Mouse (Mus musculus): ENCODE results near the gene Pdxp.
A peak's percentile ranks its signal among the peaks of the same experiment; 100 is the strongest.

The Pdxp gene

DNA sequence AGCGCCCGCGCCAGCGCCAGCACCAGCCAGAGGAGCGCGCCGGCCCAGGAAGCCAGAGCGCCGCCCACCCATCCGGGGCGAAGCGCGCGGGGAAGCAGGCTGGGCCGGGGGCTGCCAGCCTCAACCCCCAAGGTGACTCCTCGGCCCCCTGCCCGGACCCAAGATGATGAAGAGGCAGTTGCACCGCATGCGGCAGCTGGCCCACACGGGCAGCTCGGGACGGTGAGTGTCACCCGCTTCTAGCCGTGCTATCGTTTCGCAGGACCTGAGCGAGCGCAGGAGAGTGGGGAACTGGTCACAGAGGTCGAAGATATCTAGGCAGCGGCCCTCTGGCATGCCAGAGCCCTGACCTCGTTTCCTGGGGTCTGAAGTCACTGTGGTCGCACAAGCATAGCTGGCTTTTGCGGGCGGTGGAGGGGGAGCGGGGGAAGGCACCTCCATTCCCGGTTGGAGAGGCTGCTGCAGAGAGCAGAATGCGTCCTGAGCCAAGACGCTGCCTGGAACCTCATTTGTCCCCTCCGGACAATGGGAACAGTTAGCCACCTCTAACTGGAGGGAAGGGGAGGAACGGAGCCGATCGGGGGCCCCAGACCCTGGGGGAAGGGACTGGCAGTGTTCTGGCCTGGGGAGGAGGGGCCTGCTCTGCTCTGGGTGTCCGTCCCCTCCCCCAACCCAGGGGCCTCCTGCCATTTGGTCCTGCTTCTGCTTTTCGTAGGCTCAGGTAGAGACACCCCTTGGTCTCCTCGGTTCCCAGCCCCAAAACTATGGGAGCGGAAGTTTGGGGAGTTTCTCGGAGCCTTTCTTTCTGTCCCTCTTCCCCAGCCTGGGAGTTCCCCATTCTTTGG, 13.8 kb upstream of the Pdxp start, which contains the start of gene Sh3bp1:
Sh3bp1 (plus strand) TSS at position 29 of the 845 bp plus-strand sequence.
- peak; percentile 98 for DNase-seq

DNA sequence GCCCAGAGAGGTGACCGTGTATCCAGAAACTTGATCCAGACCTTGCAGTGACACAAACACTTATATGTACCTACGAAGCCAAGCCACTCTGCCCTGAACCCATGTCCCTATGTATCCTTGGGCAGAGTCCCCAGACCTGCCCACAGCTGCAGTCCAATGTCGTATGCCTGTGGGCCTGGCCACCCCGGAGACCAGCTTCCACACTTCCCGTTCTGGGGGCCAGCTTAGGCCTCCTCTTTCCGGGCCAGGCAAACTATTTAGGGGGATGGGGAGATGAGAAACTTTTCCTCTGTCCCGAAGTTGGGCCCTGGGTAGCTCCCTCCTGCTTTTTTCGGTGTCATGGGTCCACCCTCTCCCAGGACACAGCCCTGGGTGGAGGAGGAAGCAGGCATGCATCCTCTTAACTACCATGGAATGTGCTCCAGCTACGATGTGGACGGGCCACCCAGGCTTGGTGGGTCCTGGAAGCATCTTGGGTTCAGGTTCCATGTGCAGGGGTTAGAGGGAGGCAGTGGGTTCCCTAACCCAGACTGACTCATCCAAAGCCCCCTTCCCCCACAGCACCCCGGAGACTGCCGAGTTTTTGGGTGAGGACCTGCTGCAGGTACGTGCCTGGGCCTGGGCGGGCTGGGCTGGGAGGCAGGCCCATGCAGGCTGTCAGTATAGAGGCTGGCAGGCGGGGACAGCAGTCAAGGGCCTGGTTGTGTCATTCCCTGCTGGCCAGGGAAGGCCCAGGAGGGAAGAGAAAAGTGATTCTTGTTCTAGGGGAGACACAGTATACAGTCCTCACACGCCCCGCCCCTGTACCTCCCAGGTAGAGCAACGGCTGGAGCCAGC, 12.9 kb upstream of the Pdxp start:
- DNase-seq = peak; percentile 96

DNA sequence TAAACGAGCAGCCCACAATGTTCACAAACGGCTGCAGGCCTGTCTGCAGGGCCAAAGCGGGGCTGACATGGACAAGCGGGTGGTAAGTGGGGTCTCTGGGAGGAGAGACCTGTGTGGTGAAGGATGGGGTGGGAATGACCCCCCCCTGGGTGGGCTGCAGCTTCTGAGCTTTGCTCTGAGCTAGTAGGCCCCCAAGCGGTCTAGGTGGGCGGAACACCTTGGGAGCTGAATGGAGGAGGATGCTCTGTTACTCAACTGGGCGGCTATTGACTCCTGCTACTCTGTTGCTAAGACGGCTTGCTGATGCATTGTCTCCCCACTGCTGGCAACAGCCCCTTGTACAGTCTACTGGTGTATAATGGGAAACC, 12.3 kb upstream of the Pdxp start:
- no peak for DNase-seq

DNA sequence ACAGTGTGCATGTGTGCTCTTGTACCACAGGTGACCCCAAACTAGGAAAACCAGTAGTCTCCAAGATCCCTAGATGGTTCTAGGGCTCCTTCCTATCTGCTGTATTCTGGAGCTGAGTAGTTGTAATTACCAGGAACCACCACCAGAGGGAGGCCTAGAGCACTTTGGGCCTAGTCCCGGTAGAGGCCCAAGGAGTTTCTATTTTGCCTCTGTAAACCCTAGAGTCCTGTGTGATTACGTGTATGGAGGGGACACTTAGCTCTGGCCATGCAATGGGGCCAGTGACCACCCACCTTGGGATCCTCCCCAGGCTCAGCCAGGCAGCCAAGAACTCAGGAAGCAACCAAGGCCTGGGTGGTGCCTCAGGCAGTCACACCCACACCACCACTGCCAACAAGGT, 10.5 kb upstream of the Pdxp start:
- peak; percentile 96 for DNase-seq

DNA sequence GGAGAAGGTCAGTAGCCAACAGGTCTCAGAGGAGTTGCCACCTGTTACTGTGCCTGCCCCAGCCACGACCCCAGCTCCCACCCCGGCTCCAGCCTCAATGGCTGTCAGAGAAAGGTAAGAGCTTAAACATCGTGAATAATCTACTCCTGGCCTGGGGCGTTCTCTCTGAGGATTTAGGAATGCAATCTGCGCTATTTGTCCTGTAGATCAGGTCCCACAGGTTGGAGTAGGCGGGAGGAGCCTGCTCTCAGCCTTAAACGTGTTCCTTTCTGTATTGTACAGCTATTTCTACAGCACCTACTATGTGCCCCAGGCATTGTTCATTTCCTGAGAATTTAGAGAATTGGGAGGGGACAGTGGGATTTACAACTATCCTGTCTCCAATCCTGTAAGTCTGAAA, 5.3 kb upstream of the Pdxp start:
- no peak for DNase-seq

DNA sequence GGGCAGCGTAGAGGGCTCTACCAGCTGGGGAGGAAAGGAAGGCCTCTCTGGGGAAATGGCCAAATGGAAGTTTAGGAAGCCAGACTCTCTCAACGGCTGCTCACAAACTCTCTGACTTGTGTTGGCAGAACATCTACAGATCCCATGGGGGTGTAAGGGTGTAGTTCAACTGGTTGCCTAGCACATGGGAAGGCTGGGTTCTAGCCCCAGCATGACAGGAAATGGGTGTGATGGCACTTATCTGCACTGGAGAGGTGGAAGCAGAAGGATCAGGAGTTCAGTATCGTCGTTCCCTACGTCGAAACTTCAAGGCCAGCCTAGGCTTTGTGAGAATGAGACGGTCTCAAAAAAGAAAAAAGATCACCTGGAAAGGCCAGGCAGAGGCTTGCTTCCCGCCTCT, 4.7 kb upstream of the Pdxp start:
- no peak for DNase-seq

DNA sequence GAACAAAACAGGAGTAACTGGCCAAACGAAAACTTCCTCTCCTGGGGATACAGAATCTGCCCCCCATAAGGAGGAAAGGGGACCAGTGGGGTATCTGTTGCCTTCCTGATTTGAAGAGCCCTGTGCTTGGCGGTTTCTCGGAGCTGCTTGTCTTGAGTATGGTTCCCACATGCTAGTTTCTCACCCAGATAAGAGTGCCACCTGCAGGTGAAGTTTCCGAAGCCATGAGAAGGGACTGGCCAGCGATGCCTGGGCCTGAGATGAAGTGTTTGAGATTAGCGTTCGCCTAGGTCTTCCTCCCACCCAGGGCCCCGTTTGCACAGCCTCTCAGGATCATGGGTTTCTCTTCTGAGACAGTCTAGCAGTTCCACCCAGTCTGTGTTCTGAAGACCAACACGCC, 1.7 kb upstream of the Pdxp start:
- no peak for DNase-seq

DNA sequence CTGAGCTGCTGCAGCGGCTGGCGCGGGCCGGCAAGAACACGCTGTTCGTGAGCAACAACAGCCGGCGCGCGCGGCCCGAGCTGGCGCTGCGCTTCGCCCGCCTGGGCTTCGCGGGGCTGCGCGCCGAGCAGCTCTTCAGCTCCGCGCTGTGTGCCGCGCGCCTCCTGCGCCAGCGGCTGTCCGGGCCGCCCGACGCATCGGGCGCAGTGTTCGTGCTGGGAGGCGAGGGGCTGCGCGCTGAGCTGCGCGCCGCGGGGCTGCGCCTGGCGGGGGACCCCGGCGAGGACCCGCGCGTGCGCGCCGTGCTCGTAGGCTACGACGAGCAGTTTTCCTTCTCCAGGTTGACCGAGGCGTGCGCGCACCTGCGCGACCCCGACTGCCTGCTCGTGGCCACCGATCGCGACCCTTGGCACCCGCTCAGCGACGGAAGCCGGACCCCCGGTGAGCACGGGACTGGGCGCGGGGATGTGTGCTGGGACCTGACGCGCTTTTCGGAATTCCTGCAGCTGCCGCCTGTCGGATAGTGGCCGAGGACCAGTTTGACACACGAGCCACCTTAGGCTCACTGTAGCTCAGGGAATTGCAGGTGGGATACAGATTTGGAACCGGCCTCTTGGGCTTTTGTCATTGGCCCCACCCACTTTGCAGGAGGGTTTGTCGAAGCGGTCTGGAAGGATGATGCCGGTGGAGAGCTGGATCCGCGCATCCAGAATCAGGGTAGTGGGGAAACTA, 538 bp downstream of the Pdxp start:
- peak; percentile 94 for DNase-seq

DNA sequence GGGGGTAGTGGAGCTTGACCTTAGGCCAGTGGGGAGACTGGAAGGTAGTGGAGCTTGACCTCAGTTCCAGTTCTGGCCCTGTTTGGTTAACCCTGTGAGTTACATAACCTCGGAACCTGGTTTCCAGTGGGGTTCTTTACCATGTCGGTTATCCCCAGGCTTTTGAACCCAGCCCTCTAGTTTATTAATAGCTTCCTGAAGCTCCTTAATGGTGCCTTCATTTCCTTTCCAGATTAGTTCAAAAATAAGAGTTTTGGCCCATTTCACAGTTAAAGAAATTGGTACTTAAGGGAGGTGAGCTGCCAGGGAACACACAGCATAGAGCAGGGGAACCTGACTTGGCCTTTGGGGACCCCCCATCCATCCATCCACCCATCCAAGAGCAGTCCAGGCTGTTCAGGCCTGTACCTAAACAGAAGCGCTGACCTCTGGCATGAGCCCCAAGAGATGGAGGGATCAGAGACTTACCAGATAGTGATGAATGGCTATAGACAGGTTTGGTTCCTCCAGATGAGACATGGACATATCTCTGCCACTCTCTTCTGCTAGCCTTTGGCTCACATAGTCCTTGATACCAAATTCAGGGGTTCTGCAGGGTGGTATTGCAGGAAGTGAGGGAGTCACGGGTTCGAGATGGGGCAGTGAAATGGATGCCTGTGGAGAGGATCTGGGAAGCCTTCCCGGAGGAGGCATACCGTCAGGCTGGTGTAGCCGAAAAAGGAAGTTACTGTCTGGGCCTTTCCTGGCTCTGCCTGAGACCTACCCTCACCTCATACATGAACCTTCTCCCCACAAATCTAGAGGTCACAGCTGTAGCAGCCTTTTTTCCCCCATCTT, 1.3 kb downstream of the Pdxp start:
- no peak for DNase-seq

DNA sequence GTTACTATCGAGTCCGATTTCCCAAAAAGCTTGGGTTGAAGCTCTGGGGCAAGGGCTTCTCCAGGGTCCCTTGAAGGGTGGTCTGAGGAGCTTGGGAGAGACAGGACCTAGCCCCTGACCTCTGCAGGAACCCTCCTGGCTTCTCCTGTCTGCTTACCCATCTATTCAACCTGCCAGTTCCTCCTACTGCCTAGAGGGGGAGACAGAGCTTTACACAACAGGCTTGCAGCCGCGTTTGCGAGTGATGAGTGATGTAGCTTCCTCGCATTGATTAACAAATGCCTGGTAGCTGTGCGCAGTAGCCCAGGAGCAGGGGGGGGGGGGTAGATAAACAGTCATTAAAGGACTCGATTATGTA, 1.9 kb downstream of the Pdxp start:
- DNase-seq = peak; percentile 98

DNA sequence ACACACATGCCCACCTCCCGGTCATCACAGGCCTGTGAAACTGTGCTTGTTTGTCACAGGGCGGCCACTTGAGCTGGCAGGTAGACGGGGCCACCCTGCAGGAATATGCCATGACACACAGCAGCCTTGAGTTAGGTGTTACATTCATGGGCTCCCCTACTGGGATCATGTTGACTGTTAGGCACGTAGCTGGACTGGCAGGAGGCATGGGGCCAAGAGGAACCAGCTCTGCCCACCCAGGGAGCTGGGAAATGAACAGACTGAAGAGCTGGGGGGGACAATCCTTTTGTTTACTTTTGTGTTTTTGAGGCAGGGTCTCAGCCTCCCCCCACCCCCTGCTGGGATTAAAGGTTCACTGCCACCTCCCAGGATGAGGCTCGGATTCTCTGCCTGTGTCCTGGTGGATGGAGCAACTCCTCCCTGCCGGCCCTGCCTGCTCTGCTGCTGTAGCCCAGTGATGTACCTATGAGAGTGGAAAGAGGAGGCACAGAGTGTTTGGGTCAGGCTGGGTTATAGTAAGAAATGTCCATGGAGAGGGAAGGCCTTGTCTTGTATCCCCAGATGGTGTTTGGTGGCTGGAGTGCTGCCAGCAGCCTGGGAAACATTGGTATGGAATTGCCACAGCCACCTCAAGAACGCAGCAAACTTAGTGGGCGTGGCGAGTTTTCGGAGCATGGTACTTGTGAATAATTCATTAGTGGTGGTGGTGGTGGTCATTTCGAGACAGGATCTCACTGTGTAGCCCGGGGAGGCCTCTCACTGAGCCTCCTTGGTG, 2.5 kb downstream of the Pdxp start:
- DNase-seq = peak; percentile 92

DNA sequence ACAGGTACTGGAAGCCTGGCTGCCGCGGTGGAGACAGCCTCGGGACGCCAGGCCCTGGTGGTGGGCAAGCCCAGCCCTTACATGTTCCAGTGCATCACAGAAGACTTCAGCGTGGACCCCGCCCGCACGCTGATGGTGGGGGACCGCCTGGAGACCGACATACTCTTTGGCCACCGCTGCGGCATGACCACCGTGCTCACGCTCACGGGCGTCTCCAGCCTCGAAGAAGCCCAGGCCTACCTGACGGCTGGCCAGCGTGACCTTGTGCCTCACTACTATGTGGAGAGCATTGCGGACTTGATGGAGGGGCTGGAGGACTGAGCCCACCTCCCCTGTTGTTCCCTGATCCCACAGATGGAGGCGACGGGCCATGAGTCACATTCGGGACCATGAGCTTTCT, 4.4 kb downstream of the Pdxp start:
- peak; percentile 92 for DNase-seq

DNA sequence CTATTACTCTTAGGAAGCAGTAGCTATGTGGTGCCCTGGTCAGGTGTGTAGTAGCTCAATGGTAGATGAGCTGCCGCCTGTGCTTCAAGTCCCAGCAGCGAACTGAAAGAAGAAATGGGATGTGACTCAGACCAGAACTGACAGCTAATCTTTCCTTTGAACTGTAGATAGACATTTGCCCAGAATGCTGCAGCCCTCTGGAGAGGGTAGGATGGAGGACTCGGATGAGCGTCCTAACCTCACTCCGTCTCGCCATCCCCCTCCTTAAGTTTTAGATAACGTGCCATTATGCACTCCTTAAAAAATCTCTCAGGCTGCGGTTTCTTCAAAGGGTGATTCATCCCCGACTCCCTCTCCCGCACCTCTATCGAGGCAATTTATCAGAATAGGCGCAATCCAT, 6.2 kb downstream of the Pdxp start:
- no peak for DNase-seq

DNA sequence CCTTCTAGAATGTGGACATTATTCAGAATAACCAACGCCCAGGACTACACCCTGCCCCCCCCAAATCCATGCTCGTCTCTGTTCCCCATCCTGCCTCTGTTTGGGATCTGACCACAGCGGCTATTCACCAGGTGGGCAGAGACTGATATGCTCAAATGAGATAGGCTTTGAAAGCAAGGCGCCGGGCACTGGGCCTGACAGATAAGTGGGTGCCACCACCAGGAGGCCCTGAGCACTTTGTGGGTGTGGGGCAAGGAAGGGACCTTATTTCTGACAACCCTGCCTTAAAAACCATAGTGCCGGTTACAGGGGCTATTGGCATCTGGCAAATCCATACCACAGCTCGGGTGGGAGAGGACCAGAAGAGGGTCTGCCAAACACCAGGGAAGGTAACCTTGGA, 9.0 kb downstream of the Pdxp start:
- DNase-seq = no peak

DNA sequence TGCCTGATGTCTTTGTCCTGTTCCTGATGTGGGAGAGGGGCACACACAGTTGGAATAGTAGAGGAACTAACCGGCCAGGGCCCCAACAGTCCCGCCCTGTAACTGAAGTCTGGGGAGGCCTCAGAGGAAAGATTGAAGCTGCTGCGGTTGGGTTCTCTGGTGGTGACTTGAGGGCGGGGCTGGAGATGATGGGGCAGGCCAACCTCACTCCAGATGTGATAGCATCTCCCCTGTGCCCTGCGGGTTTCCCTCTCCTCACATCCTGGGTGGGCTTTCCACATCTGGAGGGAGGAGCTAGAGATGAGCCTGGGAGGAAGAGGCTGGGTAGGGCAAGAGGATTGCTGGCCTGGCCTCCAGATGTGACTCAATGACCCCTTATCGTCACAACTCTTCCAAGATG, 9.9 kb downstream of the Pdxp start:
- peak; percentile 94 for DNase-seq

DNA sequence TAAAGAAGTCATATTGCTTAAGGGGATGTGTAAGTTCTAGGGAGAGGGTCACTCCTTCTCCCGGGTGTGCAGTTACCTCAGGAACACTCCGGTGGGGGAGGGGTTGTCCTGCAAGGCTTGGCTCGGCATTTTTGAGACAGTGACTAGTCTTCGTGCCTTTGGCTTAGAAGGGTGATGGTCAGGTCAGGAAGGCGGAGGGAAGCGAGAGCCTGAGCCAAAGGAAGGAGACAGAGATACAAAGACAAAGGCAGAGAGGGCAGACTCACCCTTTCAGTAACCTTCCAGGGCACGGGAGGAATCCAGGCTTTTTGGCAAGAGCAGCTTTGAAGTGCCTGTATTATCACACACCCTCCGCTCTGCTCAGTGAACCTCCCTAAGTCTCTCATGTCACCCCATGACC, 11.4 kb downstream of the Pdxp start:
- DNase-seq = peak; percentile 89

DNA sequence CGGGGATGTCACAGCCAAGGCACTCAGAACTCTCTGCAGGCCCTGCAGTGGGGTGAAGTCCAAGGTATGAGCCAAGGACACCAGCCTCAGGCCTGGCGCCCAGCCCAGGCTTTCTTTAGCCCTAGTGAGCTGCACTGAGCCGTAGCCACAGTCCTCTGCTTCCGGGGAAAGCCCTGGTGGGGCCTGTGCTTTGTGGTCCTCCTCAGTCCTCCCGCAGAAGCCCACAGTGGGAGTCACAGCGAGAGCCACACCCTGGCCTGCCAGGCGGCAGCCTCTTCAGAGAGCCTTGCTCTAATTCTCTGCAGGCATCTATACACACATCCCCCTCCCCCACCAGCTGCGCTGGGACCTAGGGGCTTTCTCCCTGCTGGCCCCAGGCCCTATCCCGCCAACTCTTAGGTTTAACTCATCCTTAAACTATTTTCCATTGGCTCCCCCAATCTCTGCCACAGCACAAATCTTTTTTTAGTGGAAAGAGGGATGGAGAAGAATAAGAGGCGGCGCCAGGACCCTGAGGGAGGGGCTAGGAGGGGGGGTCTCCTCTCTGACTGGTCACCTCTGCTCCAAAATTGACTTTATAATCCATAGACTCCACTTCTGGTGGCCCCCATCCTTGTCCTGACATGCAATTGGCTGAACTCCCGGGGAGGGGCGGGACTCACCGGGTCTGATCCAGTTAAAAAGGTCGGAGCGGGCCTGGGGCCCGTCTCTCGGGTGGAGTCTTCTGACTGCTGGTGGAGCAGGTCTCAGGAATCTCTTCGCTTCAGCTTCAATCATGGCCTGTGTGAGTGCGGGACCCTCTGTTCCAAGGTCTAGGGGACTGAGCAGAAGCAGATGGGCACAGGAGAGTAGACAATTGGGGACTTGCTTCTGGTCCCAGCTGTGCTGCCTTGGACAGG, 12.6 kb downstream of the Pdxp start, which contains the start of gene Lgals1:
Lgals1 (plus strand) TSS at position 705 of the 899 bp plus-strand sequence.
- peak; percentile 99 for DNase-seq

DNA sequence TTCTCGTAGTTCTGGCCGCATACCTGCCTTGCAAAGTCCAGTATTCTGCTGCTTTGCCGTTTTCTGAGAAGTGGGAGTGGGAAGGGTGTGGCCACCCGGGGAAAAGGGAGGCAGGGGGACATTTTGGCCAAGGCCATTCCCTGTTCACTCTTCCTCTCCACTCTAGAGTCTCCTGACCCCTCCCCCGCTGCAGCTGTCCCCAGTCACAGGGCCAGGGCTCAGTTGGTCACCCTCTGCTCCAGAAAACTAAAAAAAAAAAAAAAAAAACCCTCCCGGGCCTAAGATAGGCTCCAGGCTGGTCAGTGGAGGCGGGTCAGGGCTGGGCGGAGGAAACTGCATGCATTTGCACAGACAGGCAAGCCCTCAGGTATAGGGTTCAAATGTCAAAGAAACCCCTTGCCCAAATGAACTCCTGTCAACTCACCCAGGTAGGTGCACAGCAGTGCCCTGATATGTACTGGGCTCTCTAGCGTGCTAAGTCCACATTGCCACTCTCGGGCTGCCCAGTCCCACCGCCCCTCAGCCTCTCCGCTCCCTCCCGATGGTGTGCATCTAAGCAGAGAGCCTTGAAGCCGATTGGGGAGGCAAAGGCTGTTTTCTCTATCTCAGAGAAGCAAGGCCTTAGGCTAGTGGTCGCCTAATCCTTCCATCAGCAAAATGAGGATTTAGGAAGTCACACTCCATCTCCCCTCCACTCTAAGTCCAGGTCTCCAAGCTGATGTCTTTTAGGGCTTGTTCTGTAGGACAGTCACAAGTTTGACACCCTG, 13.5 kb downstream of the Pdxp start:
- peak; percentile 98 for DNase-seq

DNA sequence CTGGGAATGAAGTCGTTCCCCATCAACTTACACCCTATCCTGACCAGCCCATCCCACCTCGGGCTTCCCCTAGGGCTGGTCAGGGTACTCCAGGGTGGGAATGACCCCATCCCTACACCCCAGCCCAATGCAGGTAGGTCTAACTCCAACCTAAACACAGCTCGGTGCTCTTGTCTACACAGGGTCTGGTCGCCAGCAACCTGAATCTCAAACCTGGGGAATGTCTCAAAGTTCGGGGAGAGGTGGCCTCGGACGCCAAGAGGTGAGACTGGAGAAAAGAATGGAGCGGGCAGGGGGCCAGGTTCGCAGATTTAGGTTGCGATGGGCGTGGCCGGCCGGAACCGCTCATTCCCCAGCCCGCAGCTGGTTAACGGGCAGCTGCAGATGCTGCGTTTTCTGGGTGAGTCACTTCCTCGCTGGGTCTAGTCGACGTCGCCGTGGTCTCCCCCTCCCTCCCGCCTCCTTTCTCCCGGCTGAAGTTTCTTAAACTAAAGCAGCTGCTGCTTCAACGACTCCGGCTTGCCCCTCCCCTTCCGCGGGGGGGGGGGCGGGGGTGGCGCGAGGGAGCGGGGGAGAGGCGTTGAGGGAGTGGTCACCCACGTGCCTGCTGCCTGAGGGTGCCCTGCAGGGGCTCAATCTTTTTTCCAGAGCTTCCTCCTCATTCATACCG, 14.2 kb downstream of the Pdxp start:
- DNase-seq = peak; percentile 99
